Mouse (Mus musculus) CH12.LX (cell line): ENCODE results near the gene Fam193a. TPM values are rescaled to one million over a fixed set of nuclear protein-coding genes. Genes with fewer than 3 reads are reported as not detected.

Source experiments
- DNase-seq: peaks from one replicate; pipeline ENCODE4 v3.0.0-alpha.2; 2013; ENCODE audit errors: extremely low read depth
- H3K27ac ChIP-seq: 2 replicates; pipeline ENCODE4 v1.5.1; 2012; ENCODE audit warnings: low read depth, mild to moderate bottlenecking, control low read depth, moderate library complexity; ENCODE audit not compliant: insufficient read depth
- H3K27me3 ChIP-seq: replicated peaks from 2 replicates; pipeline ENCODE3; 2012; ENCODE audit warnings: inconsistent platforms
- H3K36me3 ChIP-seq, 2 experiments: replicated peaks in 1 of 2; 2 replicates each; pipeline versions ENCODE3 to v1.6.1; 2012; ENCODE audit warnings: inconsistent platforms in 1 of 2, low read length in 1 of 2, mild to moderate bottlenecking in 1 of 2, mixed read lengths in 1 of 2, moderate library complexity in 1 of 2; ENCODE audit not compliant: control insufficient read depth in 1 of 2, insufficient read depth in 1 of 2
- H3K4me1 ChIP-seq, 2 experiments: 2 replicates each; pipeline ENCODE4 v1.6.1; 2012; ENCODE audit warnings: inconsistent platforms in 1 of 2, moderate library complexity in 1 of 2; ENCODE audit not compliant: insufficient read depth in 2 of 2, control insufficient read depth in 1 of 2
- H3K4me2 ChIP-seq: 2 replicates; pipeline ENCODE4 v1.6.1; 2012; ENCODE audit warnings: low read depth, mild to moderate bottlenecking, control low read depth; ENCODE audit not compliant: poor library complexity, insufficient read depth, severe bottlenecking
- H3K4me3 ChIP-seq, 3 experiments: fragments of 150-350 bp in 1 of 3; sonication (generic) in 1 of 3; replicated peaks in 1 of 3; 2 replicates each; pipeline versions ENCODE3 to v1.5.1; 2011 to 2012; ENCODE audit warnings: low read depth in 2 of 3, low read length in 2 of 3, mild to moderate bottlenecking in 2 of 3, moderate library complexity in 2 of 3, control low read depth in 1 of 3, improper control_type of control experiment in 1 of 3, inconsistent platforms in 1 of 3, mixed read lengths in 1 of 3; ENCODE audit not compliant: poor library complexity in 1 of 3
- H3K79me2 ChIP-seq: replicated peaks from 2 replicates; pipeline ENCODE4 v1.6.1; 2012; ENCODE audit warnings: mild to moderate bottlenecking, moderate library complexity; ENCODE audit not compliant: control insufficient read depth, poor library complexity, insufficient read depth, severe bottlenecking; ENCODE audit errors: extremely low read depth
- H3K9ac ChIP-seq: 2 replicates; pipeline ENCODE4 v1.6.1; 2012; ENCODE audit warnings: low read depth, mild to moderate bottlenecking, control low read depth, moderate library complexity; ENCODE audit not compliant: insufficient read depth
- H3K9me3 ChIP-seq: replicated peaks from 2 replicates; pipeline ENCODE3; 2012; ENCODE audit warnings: low read length, inconsistent platforms, mixed read lengths
- BHLHE40 ChIP-seq: IDR thresholded peaks from 2 replicates; pipeline ENCODE4 v1.6.1; 2011; ENCODE audit warnings: mild to moderate bottlenecking, low read depth, low read length, improper control_type of control experiment
- CHD1 ChIP-seq: IDR thresholded peaks from 2 replicates; pipeline ENCODE4 v1.6.1; 2012; ENCODE audit warnings: low read depth, low read length, improper control_type of control experiment, inconsistent platforms
- CTCF ChIP-seq, 2 experiments: IDR thresholded peaks in 1 of 2; conservative IDR thresholded peaks in 1 of 2; 2 replicates each; pipeline ENCODE4 v1.5.1; 2011 to 2012; ENCODE audit warnings: low read depth in 2 of 2, low read length in 2 of 2, improper control_type of control experiment in 1 of 2, inconsistent platforms in 1 of 2, mild to moderate bottlenecking in 1 of 2, moderate library complexity in 1 of 2
- E2F4 ChIP-seq: IDR thresholded peaks from 2 replicates; pipeline ENCODE4 v1.6.1; 2011; ENCODE audit warnings: low read depth, low read length, improper control_type of control experiment; ENCODE audit not compliant: insufficient replicate concordance
- EP300 ChIP-seq: IDR thresholded peaks from 2 replicates; pipeline ENCODE4 v1.6.1; 2011; ENCODE audit warnings: low read length, improper control_type of control experiment
- ETS1 ChIP-seq: conservative IDR thresholded peaks from 2 replicates; pipeline ENCODE4 v1.6.1; 2012; ENCODE audit warnings: low read depth, mild to moderate bottlenecking, inconsistent platforms, low read length, improper control_type of control experiment, moderate library complexity
- GABPA ChIP-seq: IDR thresholded peaks from 2 replicates; pipeline ENCODE4 v1.6.1; 2012; ENCODE audit warnings: low read depth, low read length, improper control_type of control experiment, inconsistent platforms; ENCODE audit not compliant: insufficient replicate concordance
- HCFC1 ChIP-seq: IDR thresholded peaks from 2 replicates; pipeline ENCODE4 v1.6.1; 2012; ENCODE audit warnings: low read depth, mild to moderate bottlenecking, inconsistent platforms, low read length, improper control_type of control experiment
- IRF4 ChIP-seq: IDR thresholded peaks from 2 replicates; pipeline ENCODE4 v1.6.1; 2014; ENCODE audit warnings: low read depth, mild to moderate bottlenecking, inconsistent platforms, low read length, improper control_type of control experiment
- JUN ChIP-seq: IDR thresholded peaks from 2 replicates; pipeline ENCODE4 v1.6.1; 2011; ENCODE audit warnings: low read depth, mild to moderate bottlenecking, low read length, improper control_type of control experiment, moderate library complexity; ENCODE audit not compliant: insufficient read depth
- JUND ChIP-seq: conservative IDR thresholded peaks from 2 replicates; pipeline ENCODE4 v1.6.1; 2011; ENCODE audit warnings: low read depth, low read length, improper control_type of control experiment
- KAT2A ChIP-seq: IDR thresholded peaks from 2 replicates; pipeline ENCODE4 v1.6.1; 2012; ENCODE audit warnings: low read length, improper control_type of control experiment, inconsistent platforms; ENCODE audit not compliant: insufficient replicate concordance
- MAFK ChIP-seq: IDR thresholded peaks from 2 replicates; pipeline ENCODE4 v1.6.1; 2011; ENCODE audit warnings: low read length, improper control_type of control experiment; ENCODE audit not compliant: insufficient replicate concordance
- MAX ChIP-seq: IDR thresholded peaks from 2 replicates; pipeline ENCODE4 v1.6.1; 2011; ENCODE audit warnings: low read length, improper control_type of control experiment
- MAZ ChIP-seq: IDR thresholded peaks from 2 replicates; pipeline ENCODE4 v1.6.1; 2012; ENCODE audit warnings: low read depth, mild to moderate bottlenecking, inconsistent platforms, low read length, improper control_type of control experiment, moderate library complexity
- MEF2A ChIP-seq: IDR thresholded peaks from 2 replicates; pipeline ENCODE4 v1.6.1; 2014; ENCODE audit warnings: low read depth, mild to moderate bottlenecking, inconsistent platforms, low read length, improper control_type of control experiment, borderline replicate concordance
- MXI1 ChIP-seq: IDR thresholded peaks from 2 replicates; pipeline ENCODE4 v1.6.1; 2011; ENCODE audit warnings: mild to moderate bottlenecking, low read depth, low read length, improper control_type of control experiment
- MYC ChIP-seq: IDR thresholded peaks from 2 replicates; pipeline ENCODE4 v1.6.1; 2011; ENCODE audit warnings: low read depth, mild to moderate bottlenecking, improper control_type of control experiment, low read length
- NELFE ChIP-seq: IDR thresholded peaks from 2 replicates; pipeline ENCODE4 v1.6.1; 2011; ENCODE audit warnings: low read depth, low read length, improper control_type of control experiment
- NRF1 ChIP-seq: IDR thresholded peaks from 2 replicates; pipeline ENCODE4 v1.6.1; 2014; ENCODE audit warnings: low read depth, mild to moderate bottlenecking, inconsistent platforms, low read length, improper control_type of control experiment, moderate library complexity
- POLR2A ChIP-seq: IDR thresholded peaks from 2 replicates; pipeline ENCODE4 v1.6.1; 2011; ENCODE audit warnings: low read depth, mild to moderate bottlenecking, improper control_type of control experiment, low read length
- POLR2AphosphoS2 ChIP-seq: IDR thresholded peaks from 2 replicates; pipeline ENCODE4 v1.6.1; 2011; ENCODE audit warnings: low read depth, low read length, improper control_type of control experiment
- RAD21 ChIP-seq: IDR thresholded peaks from 2 replicates; pipeline ENCODE4 v1.6.1; 2011; ENCODE audit warnings: low read depth, mild to moderate bottlenecking, low read length, improper control_type of control experiment, moderate library complexity
- RCOR1 ChIP-seq: conservative IDR thresholded peaks from 2 replicates; pipeline ENCODE4 v1.6.1; 2012; ENCODE audit warnings: low read depth, mild to moderate bottlenecking, inconsistent platforms, low read length, improper control_type of control experiment
- SIN3A ChIP-seq: IDR thresholded peaks from 2 replicates; pipeline ENCODE4 v1.6.1; 2012; ENCODE audit warnings: low read length, improper control_type of control experiment, inconsistent platforms
- SMC3 ChIP-seq: IDR thresholded peaks from 2 replicates; pipeline ENCODE4 v1.6.1; 2011; ENCODE audit warnings: low read depth, low read length, improper control_type of control experiment
- TBP ChIP-seq: conservative IDR thresholded peaks from 2 replicates; pipeline ENCODE4 v1.6.1; 2011; ENCODE audit warnings: low read depth, low read length, improper control_type of control experiment
- TCF12 ChIP-seq: IDR thresholded peaks from 2 replicates; pipeline ENCODE4 v1.6.1; 2014; ENCODE audit warnings: low read depth, mild to moderate bottlenecking, inconsistent platforms, low read length, improper control_type of control experiment
- UBTF ChIP-seq: IDR thresholded peaks from 2 replicates; pipeline ENCODE4 v1.6.1; 2012; ENCODE audit warnings: low read depth, mild to moderate bottlenecking, inconsistent platforms, low read length, improper control_type of control experiment, moderate library complexity
- USF1 ChIP-seq: IDR thresholded peaks from 2 replicates; pipeline ENCODE4 v1.6.1; 2014; ENCODE audit warnings: low read depth, mild to moderate bottlenecking, inconsistent platforms, low read length, improper control_type of control experiment
- USF2 ChIP-seq: conservative IDR thresholded peaks from 2 replicates; pipeline ENCODE4 v1.6.1; 2011; ENCODE audit warnings: low read depth, low read length, improper control_type of control experiment
- ZC3H11A ChIP-seq: IDR thresholded peaks from 2 replicates; pipeline ENCODE4 v1.6.1; 2012; ENCODE audit warnings: low read depth, mild to moderate bottlenecking, inconsistent platforms, low read length, improper control_type of control experiment
- ZKSCAN1 ChIP-seq: IDR thresholded peaks from 2 replicates; pipeline ENCODE4 v1.6.1; 2012; ENCODE audit warnings: low read depth, inconsistent platforms, low read length, improper control_type of control experiment, borderline replicate concordance
- ZMIZ1 ChIP-seq: IDR thresholded peaks from 2 replicates; pipeline ENCODE4 v1.6.1; 2012; ENCODE audit warnings: low read depth, mild to moderate bottlenecking, inconsistent platforms, low read length, improper control_type of control experiment
- ZNF384 ChIP-seq: IDR thresholded peaks from 2 replicates; pipeline ENCODE4 v1.6.1; 2012; ENCODE audit warnings: low read depth, low read length, improper control_type of control experiment, inconsistent platforms
- dilution Hi-C: fragments of 300-500 bp; cut with MboI; formaldehyde crosslinking; loops from 2 replicates; pipeline ENCODE4 v1.14.3; 2020; ENCODE audit warnings: low sequenced_read_pairs; ENCODE audit not compliant: extremely low pct_unique_long_range_greater_than_20kb, extremely low pct_ligation_motif_present
- in situ Hi-C: fragments of 300-500 bp; cut with MboI; formaldehyde crosslinking; loops from 3 replicates; pipeline ENCODE4 v1.14.3; 2019; ENCODE audit warnings: low sequenced_read_pairs, low pct_ligation_motif_present, low pct_unique_long_range_greater_than_20kb, mixed read lengths
- polyA plus RNA-seq: library from polyadenylated mRNA; unstranded; fragments of >175 nt; gene quantifications from 2 replicates; pipeline ENCODE4 v1.2.1, GENCODE M21; 2012; ENCODE audit warnings: low read depth; ENCODE audit not compliant: insufficient read length
- total RNA-seq, 2 experiments: library from RNA; depleted of rRNA; stranded (reverse); fragments of 300-350 nt in 1 of 2; fragments of >200 nt in 1 of 2; gene quantifications; 2 replicates each; pipeline ENCODE4 v1.2.3; 2012 to 2014

Fam193a gene
- total and polyA plus RNA-seq, 3 experiments: 3.6 to 19.0 (median 8.5) TPM

- Histone ChIP-seq H3K79me2 (no peaks in the 10 kb centered on the region), H3K9ac (no peak overlapping the region), H3K4me2 (peak overlapping the region; percentile 22), H3K4me1 (peaks cover 32 to 58% of the 10 kb centered on the region in 2 experiments), H3K27me3 (no peaks in the 10 kb centered on the region), H3K4me3 (no peak overlapping the region), H3K9me3 (no peaks in the 10 kb centered on the region), H3K27ac (peak overlapping the region; percentile 68), H3K36me3 (no peaks in the 10 kb centered on the region)
- TF ChIP-seq ZNF384 (peak; percentile 81), E2F4 (no peak), RAD21 (no peak), ZC3H11A (no peak), MAX (no peak), CHD1 (no peak), KAT2A (no peak), TBP (0 out of 2 replicates have a peak, but pooled peaks have one; percentile 14), MXI1 (no peak), POLR2AphosphoS2 (no peak), MEF2A (peak; percentile 15; the same call in 1 of the 2 replicates), ZMIZ1 (no peak), POLR2A (peak; percentile 32; the same call in 1 of the 2 replicates), BHLHE40 (no peak), USF2 (no peak), ZKSCAN1 (no peak), JUND (no peak), NRF1 (no peak), NELFE (no peak), ETS1 (no peak), EP300 (peak; percentile 54; the same call in 1 of the 2 replicates), USF1 (no peak), MAZ (no peak), IRF4 (peak; percentile 81), GABPA (no peak), RCOR1 (0 out of 2 replicates have a peak, but pooled peaks have one; percentile 24), JUN (no peak), SMC3 (no peak), HCFC1 (no peak), SIN3A (no peak), UBTF (peak; percentile 36; the same call in 1 of the 2 replicates), CTCF (conservative IDR thresholded peaks at IDR 0.05 in 1 of 2, IDR thresholded peaks at IDR 0.05 in 1 of 2; ENCODE audit: low read depth in 2 of 2, low read length in 2 of 2) (no peak), MYC (0 out of 2 replicates have a peak, but pooled peaks have one; percentile 15), TCF12 (0 out of 2 replicates have a peak, but pooled peaks have one; percentile 23), MAFK (no peak)
- in situ Hi-C loops (no loop called here), dilution Hi-C loops (no loop called here)
- peak; percentile 54 for DNase-seq
These were observed 149.7 kb downstream of the Fam193a start for GRCm38 (mm10) chr5:34519389-34519910.
